Mouse (Mus musculus) thymus, adult 2 months (tissue): ENCODE results near the gene Tmem161a.

ENCODE experiments used
- CTCF ChIP-seq: fragments of 200-500 bp; IDR thresholded peaks from 2 replicates; pipeline ENCODE4 v1.5.1; 2012; ENCODE audit warnings: mild to moderate bottlenecking, control low read depth, low read length, moderate library complexity, borderline replicate concordance; ENCODE audit not compliant: control insufficient read depth, poor library complexity, insufficient read depth; ENCODE audit errors: extremely low read depth
- POLR2A ChIP-seq: fragments of 200-500 bp; IDR thresholded peaks from 2 replicates; pipeline ENCODE4 v1.6.1; 2012; ENCODE audit warnings: mild to moderate bottlenecking, low read length, control low read depth, moderate library complexity; ENCODE audit not compliant: control insufficient read depth, poor library complexity, insufficient read depth; ENCODE audit errors: extremely low read depth

DNA sequence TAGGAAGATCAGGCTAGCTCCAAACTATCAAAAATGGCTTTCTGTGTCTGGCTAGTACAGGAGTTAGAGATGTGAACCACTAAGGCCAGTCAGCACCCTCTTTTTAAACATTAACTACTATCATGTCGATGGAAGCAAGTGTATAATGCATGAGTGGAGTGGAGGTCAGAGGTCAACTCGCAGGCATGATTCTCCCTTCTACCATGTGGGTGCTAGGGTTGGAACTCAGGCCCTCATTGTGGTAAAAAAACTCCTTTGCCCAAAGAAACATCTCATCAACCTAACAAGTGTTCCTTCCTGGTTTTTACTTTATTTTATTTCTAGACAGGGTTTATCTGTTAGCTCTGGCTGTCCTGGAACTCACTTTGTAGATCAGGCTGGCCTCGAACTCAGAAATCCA lies 1.4 kb upstream of the Tmem161a start:
- TF ChIP-seq CTCF: no peak
- TF ChIP-seq POLR2A: no peak
